Comparison of ENCODE assay signal across 8 mouse cellular contexts in the genomic region with DNA sequence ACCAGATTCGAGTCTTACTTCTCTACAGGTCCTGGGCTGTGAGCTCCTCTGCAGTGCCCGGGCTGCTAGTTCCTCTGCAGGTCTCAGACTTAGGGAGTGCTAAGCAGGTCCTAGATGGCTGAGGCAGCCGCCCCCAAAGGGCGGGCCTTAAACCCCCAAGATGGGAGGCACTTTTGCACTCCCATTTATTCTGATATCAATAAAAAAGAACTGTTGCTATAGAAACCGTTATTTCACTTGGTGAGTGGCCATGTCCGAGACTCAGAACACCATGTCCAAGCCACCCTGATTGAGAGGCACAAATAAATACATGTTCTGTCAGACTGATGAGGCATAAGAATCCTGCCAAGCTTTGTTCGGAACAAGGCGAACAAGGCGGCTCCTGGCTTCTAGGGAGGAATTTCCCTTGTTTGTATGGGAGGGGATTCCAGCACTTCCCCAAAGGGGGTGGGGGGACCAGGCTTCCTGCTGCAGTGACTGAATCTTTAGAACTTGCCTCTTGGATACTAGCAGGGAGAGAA. TPM values are rescaled to one million over a fixed set of nuclear protein-coding genes. Genes with fewer than 3 reads are reported as not detected.
DNase-seq lines count a peak whose midpoint lies in the region; ATAC-seq and TF ChIP-seq lines count a peak whose summit lies in the region.

No protein-coding gene starts in this region.

- peak; percentile 40 for DNase-seq in kidney, postnatal 0 days (ENCODE audit: low spot score)
- DNase-seq in frontal cortex, postnatal 36 days (ENCODE audit: low spot score in 2 of 2), result peak; percentile 22 to 30
- peak; percentile 28 to 82 for DNase-seq in layer of hippocampus, adult 18-20 months (ENCODE audit: low spot score in 2 of 2)
- peak; percentile 40 to 66 for DNase-seq in lung, postnatal 4 days
- no peak for DNase-seq in T-cell, adult 2 months (ENCODE audit: low spot score)
- no peak for DNase-seq in adrenal gland, postnatal 4 days (ENCODE audit: low spot score in 2 of 2)

- WGBS in kidney, postnatal 0 days, result 21% methylated on average over 9 of the region's 9 CpGs
- WGBS in kidney, embryonic 14.5 days, result 21% methylated on average over 9 of the region's 9 CpGs

- no peaks in the 10 kb centered on the region for H3K36me3 ChIP-seq in kidney, postnatal 0 days (ENCODE audit: insufficient read depth, low read length)
- no peaks in the 10 kb centered on the region for H3K36me3 ChIP-seq in kidney, embryonic 14.5 days (ENCODE audit: control insufficient read depth, insufficient read depth, low read length)

- no peak overlapping the region for H3K4me3 ChIP-seq in kidney, postnatal 0 days (replicated peaks; ENCODE audit: low read depth, low read length)
- H3K4me3 ChIP-seq in kidney, embryonic 14.5 days (ENCODE audit: low read length), result no peak overlapping the region

- ATAC-seq in kidney, postnatal 0 days (replicated peaks; ENCODE audit: low FRiP score, low read depth), result no peak
- no peak for ATAC-seq in kidney, embryonic 14.5 days (ENCODE audit: low FRiP score, low TSS enrichment)
- no peak for ATAC-seq in erythroblast, adult 5-6 weeks (replicated peaks; ENCODE audit: low FRiP score, poor library complexity, severe bottlenecking)

- H3K9me3 ChIP-seq in kidney, postnatal 0 days (replicated peaks; ENCODE audit: low read length), result no peaks in the 10 kb centered on the region
- H3K9me3 ChIP-seq in kidney, embryonic 14.5 days (ENCODE audit: control insufficient read depth, low read length), result no peaks in the 10 kb centered on the region

- no peak overlapping the region for H3K9ac ChIP-seq in kidney, postnatal 0 days (ENCODE audit: low read depth, low read length)
- H3K9ac ChIP-seq in kidney, embryonic 14.5 days (ENCODE audit: low read depth, low read length), result no peak overlapping the region

- peak overlapping the region; percentile 11; the same call in 1 of the 2 replicates for H3K4me2 ChIP-seq in kidney, postnatal 0 days (ENCODE audit: low read length)
- no peak overlapping the region for H3K4me2 ChIP-seq in kidney, embryonic 14.5 days (replicated peaks; ENCODE audit: low read depth, low read length)

- no peak for TF ChIP-seq CTCF in kidney, postnatal 0 days (IDR thresholded peaks at IDR 0.05; ENCODE audit: low read depth)

- H3K27ac ChIP-seq in kidney, postnatal 0 days, result no peak overlapping the region; the same call in 1 of the 2 replicates
- H3K27ac ChIP-seq in kidney, embryonic 14.5 days (ENCODE audit: low read depth, low read length), result no peak overlapping the region

- no peaks in the 10 kb centered on the region for H3K27me3 ChIP-seq in kidney, postnatal 0 days (ENCODE audit: insufficient read depth, low read length)
- H3K27me3 ChIP-seq in kidney, embryonic 14.5 days (ENCODE audit: control insufficient read depth, insufficient read depth, low read length), result no peaks in the 10 kb centered on the region

- H3K4me1 ChIP-seq in kidney, postnatal 0 days (replicated peaks; ENCODE audit: insufficient read depth, low read length), result no peaks in the 10 kb centered on the region
- H3K4me1 ChIP-seq in kidney, embryonic 14.5 days (ENCODE audit: control insufficient read depth, insufficient read depth, low read length), result 0 out of 2 replicates have a peak, but pooled peaks cover 3% of the 10 kb centered on the region

RNA-seq across cellular contexts. Expression of a gene that starts 8.1 kb away (rescaled TPM):
- polyA plus RNA-seq in kidney, postnatal 0 days (2015; fragmentation: Nextera tagmentation; extraction: Ambion mirVana), result 8.0 and 8.2 TPM in 2 replicates
- 3.2 and 4.0 TPM in 2 replicates for polyA plus RNA-seq in kidney, embryonic 14.5 days (2014; fragmentation: Nextera tagmentation; extraction: Ambion mirVana)
- total RNA-seq in layer of hippocampus, adult 18-20 months (2021), result 100 to 1,000 TPM; 310 to 362 TPM
- not detected in 2 replicates for total RNA-seq in erythroblast, adult 5-6 weeks (2015; ENCODE audit: low replicate concordance)
- total RNA-seq in erythroblast, adult 5-6 weeks (2017; ENCODE audit: low replicate concordance), result not detected in 2 replicates
- 1 to 10 TPM; 1.9 to 4.8 TPM for total RNA-seq in adrenal gland, postnatal 4 days (2021)

RNA-seq across cellular contexts. Expression of a gene that starts 50.5 kb away (rescaled TPM):
- 6.2 and 7.1 TPM in 2 replicates for polyA plus RNA-seq in kidney, postnatal 0 days (2015; fragmentation: Nextera tagmentation; extraction: Ambion mirVana)
- polyA plus RNA-seq in kidney, embryonic 14.5 days (2014; fragmentation: Nextera tagmentation; extraction: Ambion mirVana), result not detected in 2 replicates
- total RNA-seq in layer of hippocampus, adult 18-20 months (2021), result not detected
- not detected in 2 replicates for total RNA-seq in erythroblast, adult 5-6 weeks (2015; ENCODE audit: low replicate concordance)
- not detected in 2 replicates for total RNA-seq in erythroblast, adult 5-6 weeks (2017; ENCODE audit: low replicate concordance)
- 10 to 100 TPM in 1 of 2 experiments, 1 to 10 TPM in 1; 1.1 to 11.4 TPM for total RNA-seq in adrenal gland, postnatal 4 days (2021)

Comparison
In these comparisons a context has a peak if more than half of its experiments do, and no peak if none do; other contexts are left out.
1. DNase-seq: peak in kidney, postnatal 0 days (single experiment), frontal cortex, postnatal 36 days (2 of 2), layer of hippocampus, adult 18-20 months (2 of 2) and lung, postnatal 4 days (2 of 2); none in T-cell, adult 2 months (single experiment) and adrenal gland, postnatal 4 days (0 of 2).
2. RNA of a gene that starts 8.1 kb away (total RNA-seq): 310 to 362 TPM in layer of hippocampus, adult 18-20 months; 1.9 to 4.8 TPM in adrenal gland, postnatal 4 days and not detected in erythroblast, adult 5-6 weeks; every median in the first group is over 10 times any median in the second.